Mouse (Mus musculus) ES-E14 (cell line): Measurements from ENCODE around the gene Sypl2. TPM values are rescaled to one million over a fixed set of nuclear protein-coding genes. Genes with fewer than 3 reads are reported as not detected.
A peak's percentile ranks its signal among the peaks of the same experiment; 100 is the strongest.

Source experiments
- DNase-seq: peaks from one replicate; pipeline ENCODE4 v3.0.0-alpha.2; 2013; ENCODE audit warnings: low read depth, low spot score
- H3K27ac ChIP-seq: 2 replicates; pipeline ENCODE4 v1.5.1; 2012; ENCODE audit warnings: low read depth, mild to moderate bottlenecking, low read length, moderate library complexity, mixed read lengths; ENCODE audit not compliant: poor library complexity, insufficient read depth, severe bottlenecking
- H3K36me3 ChIP-seq: 2 replicates; pipeline ENCODE4 v1.6.1; 2012; ENCODE audit warnings: mild to moderate bottlenecking, low read length, moderate library complexity, mixed read lengths; ENCODE audit not compliant: control insufficient read depth, poor library complexity, insufficient read depth, severe bottlenecking
- H3K4me1 ChIP-seq, 2 experiments: fragments of 150-350 bp in 1 of 2; sonication (generic) in 1 of 2; 2 replicates each; pipeline ENCODE4 v1.6.1; 2012; ENCODE audit warnings: low read length in 2 of 2, mild to moderate bottlenecking in 1 of 2, mixed read lengths in 1 of 2; ENCODE audit not compliant: control insufficient read depth in 2 of 2, insufficient read depth in 2 of 2, poor library complexity in 1 of 2
- H3K4me3 ChIP-seq, 2 experiments: fragments of 150-350 bp in 1 of 2; sonication (generic) in 1 of 2; 2 replicates each; pipeline ENCODE4 v1.5.1; 2012; ENCODE audit warnings: low read length in 2 of 2, low read depth in 1 of 2, mild to moderate bottlenecking in 1 of 2, mixed read lengths in 1 of 2; ENCODE audit not compliant: insufficient read depth in 1 of 2, poor library complexity in 1 of 2, severe bottlenecking in 1 of 2
- H3K9ac ChIP-seq: 2 replicates; pipeline ENCODE4 v1.6.1; 2012; ENCODE audit warnings: low read depth, mild to moderate bottlenecking, low read length, mixed read lengths; ENCODE audit not compliant: poor library complexity, insufficient read depth, severe bottlenecking
- H3K9me3 ChIP-seq: fragments of 150-350 bp; sonication (generic); 2 replicates; pipeline ENCODE4 v1.6.1; 2012; ENCODE audit warnings: low read depth, mild to moderate bottlenecking, low read length; ENCODE audit not compliant: control insufficient read depth, insufficient read depth
- CHD2 ChIP-seq: IDR thresholded peaks from 2 replicates; pipeline ENCODE4 v1.6.1; 2014; ENCODE audit warnings: mild to moderate bottlenecking, low read depth, low read length, inconsistent platforms
- HCFC1 ChIP-seq: IDR thresholded peaks from 2 replicates; pipeline ENCODE4 v1.6.1; 2012; ENCODE audit warnings: low read length, inconsistent platforms, borderline replicate concordance; ENCODE audit not compliant: insufficient read depth
- MAFK ChIP-seq: IDR thresholded peaks from 2 replicates; pipeline ENCODE4 v1.6.1; 2014; ENCODE audit warnings: mild to moderate bottlenecking, low read depth, low read length, inconsistent platforms; ENCODE audit not compliant: insufficient read depth
- ZC3H11A ChIP-seq: IDR thresholded peaks from 2 replicates; pipeline ENCODE4 v1.6.1; 2012; ENCODE audit warnings: low read depth, mild to moderate bottlenecking, inconsistent platforms, low read length, borderline replicate concordance
- ZNF384 ChIP-seq: IDR thresholded peaks from 2 replicates; pipeline ENCODE4 v1.6.1; 2012; ENCODE audit warnings: low read depth, low read length, inconsistent platforms
- in situ Hi-C, 2 experiments: fragments of 600-800 bp; cut with MboI; formaldehyde crosslinking; loops; one replicate each; pipeline ENCODE4 v1.15.1; 2025; ENCODE audit warnings: low sequenced_read_pairs in 2 of 2, inconsistent platforms in 1 of 2; ENCODE audit not compliant: unreplicated experiment in 2 of 2
- total RNA-seq: library from RNA; depleted of rRNA; stranded (reverse); fragments of 300-350 nt; gene quantifications from 2 replicates; pipeline ENCODE4 v1.2.3, GENCODE M21; 2012; rRNA removed

The Sypl2 gene
- total RNA-seq, 1 experiment, result 0.62 TPM

DNA sequence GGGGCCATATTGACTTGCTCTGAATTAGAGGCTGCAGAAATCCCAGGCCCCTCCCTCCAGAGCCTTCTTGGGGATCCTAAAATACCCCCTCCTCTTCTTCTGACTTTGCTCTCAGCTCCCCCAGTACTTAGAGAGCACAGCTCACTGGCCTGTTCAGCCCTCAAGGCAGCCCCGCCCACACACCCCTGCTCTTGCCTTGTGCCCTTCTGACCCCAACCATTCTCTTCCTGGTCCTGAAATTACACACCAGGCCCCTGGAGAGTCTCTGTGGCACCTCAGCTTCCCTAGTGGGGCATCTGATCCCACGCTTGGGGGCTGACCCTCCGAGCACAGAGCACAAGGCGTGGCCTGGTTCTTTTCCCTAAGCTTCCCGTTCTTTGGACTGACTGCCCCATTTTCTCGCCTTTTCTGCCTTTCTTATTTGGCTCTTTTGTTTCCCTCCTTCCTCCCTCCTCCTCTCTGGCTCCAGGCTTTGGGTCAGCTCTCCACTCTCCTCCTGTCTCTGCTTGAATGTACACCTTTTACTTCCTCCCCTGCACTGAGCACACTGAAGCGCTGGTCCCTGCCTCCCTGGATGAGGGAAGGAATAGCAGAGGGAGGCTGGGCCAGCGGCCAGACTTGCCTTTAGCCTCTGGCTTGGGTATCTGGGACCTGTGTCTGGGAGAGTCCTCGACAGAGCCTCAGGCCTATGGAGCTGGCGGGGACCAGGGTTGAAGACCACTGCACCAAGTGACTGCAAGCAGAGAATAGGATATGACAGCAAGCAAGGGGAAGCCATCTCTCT is 60.7 kb downstream of the Sypl2 start:
- H3K4me1 ChIP-seq, result peaks cover 0 to 7% of the 10 kb centered on the region in 2 experiments; a peak in 1 of 4 replicates
- no peaks in the 10 kb centered on the region for H3K9me3 ChIP-seq
- no peak overlapping the region; the same call in 1 of the 2 replicates for H3K9ac ChIP-seq
- H3K4me3 ChIP-seq, result no peak overlapping the region
- TF ChIP-seq ZNF384 (no peak), HCFC1 (no peak), ZC3H11A (no peak), CHD2 (no peak), MAFK (no peak)
- no peaks in the 10 kb centered on the region for H3K36me3 ChIP-seq
- in situ Hi-C loops, result no loop called here
- H3K27ac ChIP-seq, result no peak overlapping the region
- DNase-seq, result no peak

DNA sequence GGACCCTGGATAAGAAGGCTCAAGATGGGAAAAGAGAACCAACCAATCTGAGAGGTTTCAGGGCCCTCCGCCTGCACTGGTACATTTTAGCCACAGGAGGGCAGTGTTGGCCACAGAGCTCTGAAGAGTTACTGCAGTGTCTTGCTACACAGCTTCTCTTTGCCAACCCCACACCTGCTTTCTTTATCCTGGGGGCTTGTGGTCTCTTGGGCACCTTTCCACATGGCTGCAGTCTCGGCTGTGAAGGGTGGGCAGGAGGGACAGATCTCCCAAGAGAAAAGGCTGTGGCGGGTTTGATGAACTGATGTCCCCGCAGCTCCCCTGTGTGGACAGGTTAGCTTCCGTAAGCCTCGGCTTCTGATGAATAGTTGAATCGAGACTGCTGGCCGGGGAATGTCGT is 61.6 kb downstream of the Sypl2 start:
- Histone ChIP-seq H3K9me3 (no peaks in the 10 kb centered on the region), H3K4me1 (peaks cover 0 to 7% of the 10 kb centered on the region in 2 experiments; a peak in 1 of 4 replicates), H3K9ac (no peak overlapping the region), H3K36me3 (no peaks in the 10 kb centered on the region), H3K27ac (no peak overlapping the region), H3K4me3 (no peak overlapping the region)
- in situ Hi-C loops, result no loop called here
- DNase-seq, result peak; percentile 66
- TF ChIP-seq HCFC1, result no peak
- TF ChIP-seq CHD2, result no peak
- peak; percentile 66; the same call in 1 of the 2 replicates for TF ChIP-seq ZC3H11A
- TF ChIP-seq MAFK, result no peak
- no peak for TF ChIP-seq ZNF384

DNA sequence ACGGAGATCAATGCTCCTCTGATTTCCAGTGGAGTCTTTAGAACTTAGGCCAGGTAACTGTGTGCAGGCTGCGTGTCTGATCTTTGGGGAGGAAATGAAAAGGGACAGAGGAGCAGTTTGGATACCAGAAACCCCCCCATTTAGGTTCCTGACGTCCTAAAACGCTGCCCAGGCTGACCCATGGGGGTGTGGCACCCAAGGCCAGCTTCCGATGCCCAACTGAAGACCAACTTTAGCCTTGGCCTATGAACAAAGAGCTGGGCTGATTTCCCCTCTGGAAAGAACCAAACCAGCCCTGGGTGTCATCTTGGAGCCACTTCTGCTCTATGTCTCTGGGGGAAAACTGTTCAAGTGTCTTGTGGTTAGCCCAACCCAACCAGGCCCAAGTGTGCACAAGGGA is 62.4 kb downstream of the Sypl2 start:
- no peak for TF ChIP-seq HCFC1

More for the DNA sequence above, 62.4 kb downstream of the Sypl2 start:
- DNase-seq, result no peak
- Histone ChIP-seq H3K27ac (no peak overlapping the region), H3K9me3 (no peaks in the 10 kb centered on the region), H3K9ac (no peak overlapping the region), H3K4me3 (no peak overlapping the region), H3K4me1 (peaks cover 0 to 7% of the 10 kb centered on the region in 2 experiments; a peak in 1 of 4 replicates), H3K36me3 (no peaks in the 10 kb centered on the region)
- in situ Hi-C loops, result no loop called here

Other genes starting within 250 kb of the Sypl2 start
- gene Gstm2, start 240.2 kb downstream of the Sypl2 start, total RNA-seq, result 9.1 and 11.6 TPM in 2 replicates
- 7.1 and 7.9 TPM in 2 replicates for gene Gstm1, start 208.7 kb downstream of the Sypl2 start, total RNA-seq
- gene Gstm4, start 181.8 kb downstream of the Sypl2 start, total RNA-seq, result 4.1 and 4.3 TPM in 2 replicates
- 58.1 and 75.8 TPM in 2 replicates for gene Ampd2, start 140.0 kb downstream of the Sypl2 start, total RNA-seq
- gene Gnat2, start 133.9 kb downstream of the Sypl2 start, total RNA-seq, result 9.2 and 9.9 TPM in 2 replicates
- gene Gnai3, start 80.5 kb downstream of the Sypl2 start, total RNA-seq, result 55.4 and 84.3 TPM in 2 replicates
- gene Gpr61, start 71.8 kb downstream of the Sypl2 start, total RNA-seq, result 0.09 and 0.16 TPM in 2 replicates
- gene Amigo1, start 40.3 kb downstream of the Sypl2 start, total RNA-seq, result 2.1 and 5.5 TPM in 2 replicates
- gene Cyb561d1, start 25.4 kb downstream of the Sypl2 start, total RNA-seq, result 2.2 and 3.9 TPM in 2 replicates
- gene Atxn7l2, start 15.7 kb downstream of the Sypl2 start, total RNA-seq, result 9.1 and 9.5 TPM in 2 replicates
- 172 and 248 TPM in 2 replicates for gene Psma5, start 30.3 kb upstream of the Sypl2 start, total RNA-seq
- 21.2 and 30.5 TPM in 2 replicates for gene Sort1, start 57.4 kb upstream of the Sypl2 start, total RNA-seq
- not detected in 2 replicates for gene Mybphl, start 138.3 kb upstream of the Sypl2 start, total RNA-seq
- 172 and 284 TPM in 2 replicates for gene Psrc1, start 157.2 kb upstream of the Sypl2 start, total RNA-seq
- 7.9 and 15.6 TPM in 2 replicates for gene Celsr2, start 188.9 kb upstream of the Sypl2 start, total RNA-seq
- 204 and 236 TPM in 2 replicates for gene Sars, start 218.6 kb upstream of the Sypl2 start, total RNA-seq